Mouse (Mus musculus): Measurements from ENCODE around the gene Cgrrf1. TPM values are rescaled to one million over a fixed set of nuclear protein-coding genes. Genes with fewer than 3 reads are reported as not detected.
A peak's percentile ranks its signal among the peaks of the same experiment; 100 is the strongest.
"Not testable (repeated sequence)": the region's sequence is repeated elsewhere in the genome, so short reads cannot be mapped to it uniquely, and the experiment has no call there.

The Cgrrf1 gene
- polyA plus RNA-seq, 1 experiment from 2014 or later, result 20.2 TPM

DNA sequence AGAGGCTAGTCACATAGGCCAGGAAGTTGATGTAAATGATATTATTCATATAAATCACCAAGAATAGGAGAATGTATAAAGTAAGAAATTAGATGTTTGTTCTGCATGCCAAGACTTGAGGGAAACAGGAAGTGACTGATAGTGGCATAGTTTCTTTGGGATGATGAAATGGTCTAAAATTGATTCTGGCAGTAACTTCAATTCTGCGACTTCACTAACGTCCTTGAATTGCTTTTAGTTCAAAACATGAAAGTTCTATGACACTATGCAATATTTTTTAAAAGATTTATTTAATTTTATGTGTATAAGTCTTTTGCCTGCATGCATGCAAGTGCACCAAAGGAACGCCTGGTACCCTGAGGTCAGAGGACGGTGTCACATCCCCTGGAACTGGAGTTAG lies 28.7 kb upstream of the Cgrrf1 start:
- Histone ChIP-seq H3K4me1 (no peaks in the 10 kb centered on the region), H3K4me2 (no peak overlapping the region), H3K9me3 (replicated peaks) (no peaks in the 10 kb centered on the region), H3K36me3 (0 out of 2 replicates have a peak, but pooled peaks cover 11% of the 10 kb centered on the region), H3K4me3 (replicated peaks) (no peak overlapping the region), H3K27me3 (replicated peaks) (no peaks in the 10 kb centered on the region), H3K27ac (replicated peaks) (no peak overlapping the region), H3K9ac (replicated peaks) (no peak overlapping the region)
- no peak for ATAC-seq (ENCODE audit: low FRiP score)
- 94% methylated on average over 4 of the region's 4 CpGs for WGBS

DNA sequence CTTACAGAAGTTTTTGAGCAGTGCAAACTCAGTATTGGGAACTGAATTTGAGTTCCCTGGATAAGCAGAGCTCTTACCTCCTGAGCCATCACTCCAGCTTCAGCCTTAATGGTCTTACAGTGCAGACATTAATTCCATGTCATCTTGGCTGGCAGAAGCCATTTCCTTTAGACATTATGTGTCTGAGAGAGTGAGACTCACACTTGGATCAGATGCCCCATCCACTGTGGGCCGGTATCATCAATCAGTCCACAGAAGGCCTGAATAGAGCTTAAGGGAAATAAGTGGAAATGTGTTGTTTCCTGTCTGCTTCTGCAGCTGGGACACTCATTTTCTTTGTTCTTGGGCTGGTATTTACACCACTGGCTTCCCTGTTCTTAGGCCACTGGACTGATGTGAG lies 28.1 kb upstream of the Cgrrf1 start:
- Histone ChIP-seq H3K4me2 (no peak overlapping the region), H3K27me3 (replicated peaks) (no peaks in the 10 kb centered on the region), H3K36me3 (0 out of 2 replicates have a peak, but pooled peaks cover 11% of the 10 kb centered on the region), H3K4me1 (no peaks in the 10 kb centered on the region), H3K9ac (replicated peaks) (no peak overlapping the region), H3K27ac (replicated peaks) (no peak overlapping the region), H3K9me3 (replicated peaks) (no peaks in the 10 kb centered on the region), H3K4me3 (replicated peaks) (no peak overlapping the region)
- no peak for ATAC-seq (ENCODE audit: low FRiP score)
- 89% methylated on average over 1 of the region's 1 CpGs for WGBS

GRCm38 (mm10) chr14:46806186-46806585 lies 25.7 kb upstream of the Cgrrf1 start:
- Histone ChIP-seq H3K4me1 (no peaks in the 10 kb centered on the region), H3K36me3 (peaks cover 21% of the 10 kb centered on the region), H3K27ac (replicated peaks) (no peak overlapping the region), H3K4me2 (no peak overlapping the region), H3K9ac (replicated peaks) (no peak overlapping the region), H3K27me3 (replicated peaks) (no peaks in the 10 kb centered on the region), H3K9me3 (replicated peaks) (no peaks in the 10 kb centered on the region), H3K4me3 (replicated peaks) (no peak overlapping the region)
- no peak for ATAC-seq (ENCODE audit: low FRiP score)
- WGBS, result 90% methylated on average over 5 of the region's 5 CpGs

DNA sequence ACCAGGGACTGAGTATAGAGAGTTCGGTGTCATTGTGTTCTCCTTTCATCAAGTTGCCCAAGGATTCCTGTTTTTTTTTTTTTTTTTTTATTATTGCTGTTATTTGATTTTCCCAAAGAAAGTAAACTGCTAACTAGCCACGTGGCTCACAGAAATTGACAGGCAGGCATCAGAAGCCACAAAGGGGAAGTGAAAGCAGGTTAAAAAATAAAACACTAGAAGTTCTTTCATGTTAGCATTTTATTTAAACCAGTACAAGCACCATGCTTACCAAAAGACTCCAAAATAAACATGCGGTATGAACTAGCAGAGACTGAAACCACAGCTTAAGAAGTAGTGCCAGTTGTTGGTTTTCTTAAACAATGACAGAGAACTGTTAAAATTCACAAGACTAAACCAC lies 24.0 kb upstream of the Cgrrf1 start:
- no peaks in the 10 kb centered on the region for H3K4me1 ChIP-seq
- ATAC-seq (ENCODE audit: low FRiP score), result no peak
- peaks cover 32% of the 10 kb centered on the region for H3K36me3 ChIP-seq
- no peaks in the 10 kb centered on the region for H3K9me3 ChIP-seq (replicated peaks)
- no peak overlapping the region for H3K27ac ChIP-seq (replicated peaks)
- 76% methylated on average over 3 of the region's 3 CpGs for WGBS
- no peak overlapping the region for H3K9ac ChIP-seq (replicated peaks)
- no peak overlapping the region for H3K4me2 ChIP-seq
- no peak overlapping the region for H3K4me3 ChIP-seq (replicated peaks)
- H3K27me3 ChIP-seq (replicated peaks), result no peaks in the 10 kb centered on the region

DNA sequence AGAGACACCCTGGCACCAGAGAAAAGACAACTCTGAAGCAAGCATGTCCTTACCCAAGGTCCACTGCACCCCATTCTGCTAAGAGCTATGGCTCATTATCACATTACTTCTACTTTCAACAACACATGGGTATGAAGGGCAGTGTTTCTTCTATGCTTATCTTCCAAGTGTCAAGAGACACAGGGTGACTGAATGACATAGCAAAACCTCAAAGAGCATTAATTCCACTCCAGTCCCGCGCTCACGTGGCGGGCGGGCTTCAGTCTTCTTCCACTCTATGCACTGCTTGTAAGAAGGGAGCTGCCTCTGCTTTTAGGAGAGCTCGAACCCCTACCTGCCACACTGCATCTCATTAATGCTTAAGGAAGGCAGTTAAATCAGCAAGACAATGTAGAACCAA lies 16.3 kb upstream of the Cgrrf1 start:
- Histone ChIP-seq H3K27me3 (replicated peaks) (no peaks in the 10 kb centered on the region), H3K4me1 (peaks cover 12% of the 10 kb centered on the region), H3K27ac (replicated peaks) (no peak overlapping the region), H3K9me3 (replicated peaks) (no peaks in the 10 kb centered on the region), H3K9ac (replicated peaks) (no peak overlapping the region), H3K36me3 (peaks cover 43% of the 10 kb centered on the region), H3K4me2 (no peak overlapping the region), H3K4me3 (replicated peaks) (no peak overlapping the region)
- no peak for ATAC-seq (ENCODE audit: low FRiP score)
- 87% methylated on average over 6 of the region's 6 CpGs for WGBS

DNA sequence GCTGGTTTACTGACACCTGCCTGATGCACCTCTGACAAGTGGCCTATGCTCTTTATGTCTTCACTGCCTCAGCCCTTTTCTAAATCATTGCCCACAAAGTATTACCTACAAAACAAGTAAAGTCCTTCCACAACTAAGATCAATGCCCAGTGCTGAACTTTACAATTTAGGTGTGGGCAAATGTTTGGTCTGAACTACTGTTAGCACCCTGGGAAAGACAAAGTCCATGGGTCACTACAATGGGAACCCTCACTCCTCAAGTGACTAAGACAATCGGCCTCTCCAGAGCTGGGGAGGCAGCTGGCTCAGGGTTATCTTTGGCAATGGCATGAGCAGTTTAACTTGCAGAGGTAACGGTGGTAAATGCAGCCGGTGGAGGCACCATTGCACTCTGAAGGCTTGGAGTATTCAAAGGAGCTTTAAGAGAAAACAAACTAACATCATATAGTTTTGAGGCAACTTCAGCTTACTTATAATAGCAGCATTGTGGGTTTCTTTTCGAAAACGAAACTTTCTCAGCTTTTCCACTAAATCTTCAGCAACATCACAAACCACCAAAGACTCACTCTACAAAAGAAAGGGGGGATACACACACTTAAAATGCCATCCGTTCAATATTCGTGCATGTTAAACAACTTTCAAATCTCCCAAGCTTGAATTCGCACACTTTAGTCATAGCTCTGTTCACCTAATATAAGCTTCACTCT lies 14.9 kb upstream of the Cgrrf1 start:
- WGBS, result 95% methylated on average over 8 of the region's 8 CpGs
- Histone ChIP-seq H3K9me3 (replicated peaks) (no peaks in the 10 kb centered on the region), H3K4me3 (replicated peaks) (no peak overlapping the region), H3K27ac (replicated peaks) (no peak overlapping the region), H3K4me1 (peaks cover 20% of the 10 kb centered on the region), H3K36me3 (peaks cover 33% of the 10 kb centered on the region), H3K9ac (replicated peaks) (no peak overlapping the region), H3K4me2 (no peak overlapping the region), H3K27me3 (replicated peaks) (no peaks in the 10 kb centered on the region)
- no peak for ATAC-seq (ENCODE audit: low FRiP score)

DNA sequence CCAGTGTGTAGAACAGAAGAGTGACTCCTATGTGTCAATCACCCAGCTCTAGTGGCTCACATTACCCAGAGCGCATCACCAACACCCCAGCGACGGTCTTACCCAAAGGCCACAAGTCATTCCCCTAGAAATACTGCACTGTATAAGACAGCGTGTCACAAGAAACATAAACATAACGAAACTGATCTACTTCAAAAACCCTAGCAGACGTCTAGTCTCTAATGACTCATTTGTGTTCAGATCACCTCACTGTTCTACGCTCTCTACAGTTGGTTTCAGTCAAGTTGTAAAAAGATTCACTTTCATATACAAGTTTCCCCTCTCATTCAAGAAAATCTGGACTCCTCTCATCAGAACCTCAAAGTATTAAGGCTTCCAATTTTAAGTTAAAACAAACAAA lies 13.2 kb upstream of the Cgrrf1 start:
- 89% methylated on average over 7 of the region's 7 CpGs for WGBS

DNA sequence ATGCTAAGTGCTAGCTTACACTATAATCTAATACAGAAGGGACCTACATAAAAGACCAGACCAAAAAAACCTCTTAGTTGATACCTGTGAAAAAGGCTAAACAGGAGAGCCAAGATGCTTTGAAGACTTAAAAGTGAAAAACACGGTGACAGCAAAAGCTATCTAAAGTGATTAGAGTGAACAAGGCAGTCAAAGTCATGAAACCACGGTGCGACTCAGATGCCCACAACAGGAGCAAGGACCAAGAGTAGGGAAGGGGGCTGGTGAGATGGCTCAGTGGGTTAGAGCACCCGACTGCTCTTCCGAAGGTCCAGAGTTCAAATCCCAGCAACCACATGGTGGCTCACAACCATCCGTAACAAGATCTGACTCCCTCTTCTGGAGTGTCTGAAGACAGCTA lies 12.0 kb upstream of the Cgrrf1 start:
- not testable (repeated sequence) for H3K9me3 ChIP-seq (replicated peaks); H3K4me2 ChIP-seq; ATAC-seq (ENCODE audit: low FRiP score); H3K9ac ChIP-seq (replicated peaks); H3K27me3 ChIP-seq (replicated peaks); H3K27ac ChIP-seq (replicated peaks); H3K4me3 ChIP-seq (replicated peaks)
- WGBS, result 93% methylated on average over 5 of the region's 6 CpGs
- Histone ChIP-seq H3K4me1 (peaks cover 23% of the 10 kb centered on the region), H3K36me3 (peaks cover 14% of the 10 kb centered on the region; the same call in 1 of the 2 replicates)

More for the DNA sequence above, 13.2 kb upstream of the Cgrrf1 start:
- no peak overlapping the region for H3K4me2 ChIP-seq
- peaks cover 21% of the 10 kb centered on the region; the same call in 1 of the 2 replicates for H3K36me3 ChIP-seq
- H3K27ac ChIP-seq (replicated peaks), result no peak overlapping the region
- peaks cover 23% of the 10 kb centered on the region for H3K4me1 ChIP-seq
- no peak overlapping the region for H3K4me3 ChIP-seq (replicated peaks)
- no peak for ATAC-seq (ENCODE audit: low FRiP score)
- peaks cover 4% of the 10 kb centered on the region; the same call in 1 of the 2 replicates for H3K27me3 ChIP-seq (replicated peaks)
- no peaks in the 10 kb centered on the region for H3K9me3 ChIP-seq (replicated peaks)
- H3K9ac ChIP-seq (replicated peaks), result no peak overlapping the region

DNA sequence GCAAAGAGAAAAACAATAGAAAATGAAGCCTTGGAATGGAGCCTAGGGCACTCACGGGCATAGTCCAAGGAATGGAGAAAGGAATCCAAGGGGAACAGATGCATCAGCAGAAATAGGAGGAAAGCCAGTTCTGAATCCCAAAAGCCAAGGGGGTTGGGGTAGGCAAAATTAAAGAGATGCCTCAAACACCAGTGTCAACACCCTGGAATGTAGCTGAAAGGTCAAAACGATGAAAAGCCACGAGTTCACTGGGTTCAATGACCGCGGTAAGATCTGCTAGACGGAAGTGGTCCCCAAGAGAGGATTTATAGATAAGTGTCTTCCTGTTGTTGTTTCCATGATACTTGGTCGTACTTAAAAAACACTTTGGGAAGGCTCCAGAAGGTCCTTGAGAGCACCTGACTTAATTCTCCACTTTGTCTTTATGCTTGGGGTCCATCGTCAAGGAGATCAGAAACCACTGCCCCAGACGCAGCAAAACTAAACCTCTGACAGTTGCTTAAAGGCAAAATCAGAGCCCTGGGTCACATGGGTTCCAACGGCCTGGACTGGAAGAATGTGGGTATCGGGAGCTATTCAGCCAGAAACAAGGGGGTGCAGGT lies 10.6 kb upstream of the Cgrrf1 start:
- 1% methylated on average over 11 of the region's 11 CpGs for WGBS
- no peaks in the 10 kb centered on the region for H3K9me3 ChIP-seq (replicated peaks)
- peaks cover 7% of the 10 kb centered on the region; the same call in 1 of the 2 replicates for H3K36me3 ChIP-seq
- peak overlapping the region; percentile 71 for H3K4me2 ChIP-seq
- H3K27me3 ChIP-seq (replicated peaks), result peaks cover 9% of the 10 kb centered on the region; the same call in 1 of the 2 replicates
- H3K9ac ChIP-seq (replicated peaks), result peak overlapping the region; percentile 87
- H3K4me1 ChIP-seq, result peaks cover 23% of the 10 kb centered on the region
- ATAC-seq (ENCODE audit: low FRiP score), result peak; percentile 68
- H3K27ac ChIP-seq (replicated peaks), result peak overlapping the region; percentile 87
- H3K4me3 ChIP-seq (replicated peaks), result peak overlapping the region; percentile 96

GRCm38 (mm10) chr14:46821873-46822716 lies 9.8 kb upstream of the Cgrrf1 start, which contains the start of gene Gmfb:
TSS of gene Gmfb (minus strand) at chr14:46822242.
- H3K36me3 ChIP-seq, result peaks cover under 1% of the 10 kb centered on the region; the same call in 1 of the 2 replicates
- peak within 1 kb of the TSS; percentile 96 for H3K4me3 ChIP-seq (replicated peaks)
- under 1% methylated on average over 65 of the region's 65 CpGs for WGBS
- H3K9ac ChIP-seq (replicated peaks), result peak within 1 kb of the TSS; percentile 87
- H3K4me2 ChIP-seq, result peak within 1 kb of the TSS; percentile 71
- ATAC-seq (ENCODE audit: low FRiP score), result peak; percentile 98
- H3K9me3 ChIP-seq (replicated peaks), result no peaks in the 10 kb centered on the region
- peaks cover 23% of the 10 kb centered on the region for H3K4me1 ChIP-seq
- H3K27ac ChIP-seq (replicated peaks), result peak within 1 kb of the TSS; percentile 87
- peaks cover 9% of the 10 kb centered on the region; the same call in 1 of the 2 replicates for H3K27me3 ChIP-seq (replicated peaks)

DNA sequence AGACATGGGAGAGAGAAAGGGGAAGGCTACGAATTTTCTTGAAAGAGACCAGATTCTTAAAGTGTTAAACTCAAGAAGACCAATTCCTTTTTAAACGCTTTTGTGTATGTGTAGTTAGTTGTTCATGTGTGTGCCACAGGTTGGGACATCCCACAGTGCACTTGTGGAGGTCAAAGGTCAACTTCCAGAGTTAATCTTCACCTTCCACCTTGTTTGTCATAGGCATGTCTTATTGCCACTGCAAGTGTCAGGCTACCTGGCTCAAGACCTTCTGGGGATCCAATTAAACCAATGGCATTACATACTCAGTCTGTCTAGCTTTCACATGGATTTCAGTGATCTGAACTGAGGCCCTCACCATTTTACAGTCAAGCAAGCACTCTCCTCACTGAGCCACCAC lies 7.9 kb upstream of the Cgrrf1 start:
- H3K4me2 ChIP-seq, result no peak overlapping the region
- H3K9me3 ChIP-seq (replicated peaks), result no peaks in the 10 kb centered on the region
- H3K27me3 ChIP-seq (replicated peaks), result peaks cover 9% of the 10 kb centered on the region; the same call in 1 of the 2 replicates
- 79% methylated on average over 2 of the region's 2 CpGs for WGBS
- H3K36me3 ChIP-seq, result no peaks in the 10 kb centered on the region
- no peak overlapping the region for H3K4me3 ChIP-seq (replicated peaks)
- H3K27ac ChIP-seq (replicated peaks), result no peak overlapping the region
- H3K9ac ChIP-seq (replicated peaks), result no peak overlapping the region
- no peak for ATAC-seq (ENCODE audit: low FRiP score)
- H3K4me1 ChIP-seq, result peaks cover 23% of the 10 kb centered on the region
